Mouse (Mus musculus): Measurements from ENCODE around the gene Ogfod2. TPM values are rescaled to one million over a fixed set of nuclear protein-coding genes. Genes with fewer than 3 reads are reported as not detected.

Gene Ogfod2
- total RNA-seq, 2 experiments from 2014 or later: 35.4 to 39.1 TPM

- TF ChIP-seq CTCF (IDR thresholded peaks at IDR 0.05): no peak
- DNase-seq (ENCODE audit: extremely low spot score in 1 of 2, low spot score in 2 of 2): no peak
- intact Hi-C loops (cut with DNase I): no loop called here
- Histone ChIP-seq H3K4me3 (no peak overlapping the region), H3K27ac (no peak overlapping the region)
These were observed 29.0 kb upstream of the Ogfod2 start for GRCm38 (mm10) chr5:124082941-124083688.

DNA sequence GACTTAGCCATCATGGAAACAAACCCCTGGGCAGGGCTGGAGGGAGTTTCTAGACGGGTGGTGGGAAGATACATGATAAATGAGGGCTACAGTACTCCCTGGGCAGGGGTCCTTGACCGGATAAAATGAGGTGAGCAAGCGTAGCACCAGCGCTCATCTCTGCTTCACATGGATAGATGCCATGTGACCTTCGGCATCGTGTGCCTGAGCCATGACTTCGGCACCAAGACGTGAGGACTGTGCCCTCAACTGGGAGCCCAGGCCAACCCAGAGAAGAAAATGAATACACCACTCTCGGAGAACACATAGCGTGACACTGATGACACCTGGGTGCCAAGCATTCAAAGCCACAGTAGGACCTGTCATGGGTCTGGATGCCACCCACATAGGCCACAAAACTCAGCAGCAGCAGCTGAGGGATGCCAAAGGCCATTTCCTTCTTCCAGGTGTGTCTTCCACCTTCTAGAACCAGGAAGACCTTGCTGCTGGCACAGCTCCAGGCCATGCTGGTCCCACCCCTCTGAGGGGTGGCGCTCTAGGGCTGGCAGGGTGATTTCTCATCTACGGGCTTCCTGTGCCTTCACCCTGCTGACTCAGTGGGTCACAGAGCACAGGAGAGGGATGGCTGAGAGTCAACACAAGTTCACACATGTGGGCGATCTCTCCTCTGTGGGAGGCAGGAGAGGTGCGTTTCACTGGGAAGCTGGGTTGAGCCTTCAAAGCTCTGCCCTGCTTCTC lies 28.1 kb upstream of the Ogfod2 start:
- DNase-seq (ENCODE audit: extremely low spot score in 1 of 2, low spot score in 2 of 2): no peak
- Histone ChIP-seq H3K4me3 (no peak overlapping the region), H3K27ac (peak overlapping the region; percentile 57)
- TF ChIP-seq CTCF (IDR thresholded peaks at IDR 0.05): no peak
- intact Hi-C loops (cut with DNase I): loop anchor here (2.0 kb wide), 1 partner anchor 135 kb away; no protein-coding TSS in a partner anchor

- no peak overlapping the region for H3K4me3 ChIP-seq
- peak; percentile 82 to 85 for DNase-seq (ENCODE audit: extremely low spot score in 1 of 2, low spot score in 2 of 2)
- H3K27ac ChIP-seq: peak overlapping the region; percentile 58
- peak; percentile 96 for TF ChIP-seq CTCF (IDR thresholded peaks at IDR 0.05)
- intact Hi-C loops (cut with DNase I): loop anchor here (1.0 to 2.0 kb wide), 2 partner anchors 84 to 136 kb away; no protein-coding TSS in a partner anchor
These were observed 27.4 kb upstream of the Ogfod2 start for GRCm38 (mm10) chr5:124084588-124085173.

GRCm38 (mm10) chr5:124085513-124085912 lies 26.6 kb upstream of the Ogfod2 start:
- TF ChIP-seq CTCF (IDR thresholded peaks at IDR 0.05): no peak
- no peak overlapping the region for H3K4me3 ChIP-seq
- H3K27ac ChIP-seq: peak overlapping the region; percentile 58
- no peak for DNase-seq (ENCODE audit: extremely low spot score in 1 of 2, low spot score in 2 of 2)
- intact Hi-C loops (cut with DNase I): loop anchor here (1.0 to 2.0 kb wide), 2 partner anchors 85 to 137 kb away; no protein-coding TSS in a partner anchor

- H3K4me3 ChIP-seq: no peak overlapping the region
- TF ChIP-seq CTCF (IDR thresholded peaks at IDR 0.05): no peak
- peak overlapping the region; percentile 26; the same call in 1 of the 2 replicates for H3K27ac ChIP-seq
- intact Hi-C loops (cut with DNase I): no loop called here
- DNase-seq (ENCODE audit: extremely low spot score in 1 of 2, low spot score in 2 of 2): no peak
These were observed 25.2 kb upstream of the Ogfod2 start for GRCm38 (mm10) chr5:124086876-124087275.

- TF ChIP-seq CTCF (IDR thresholded peaks at IDR 0.05): no peak
- H3K4me3 ChIP-seq: no peak overlapping the region
- intact Hi-C loops (cut with DNase I): no loop called here
- no peak for DNase-seq (ENCODE audit: extremely low spot score in 1 of 2, low spot score in 2 of 2)
- no peak overlapping the region for H3K27ac ChIP-seq
These were observed 22.2 kb upstream of the Ogfod2 start for GRCm38 (mm10) chr5:124089868-124090267.

DNA sequence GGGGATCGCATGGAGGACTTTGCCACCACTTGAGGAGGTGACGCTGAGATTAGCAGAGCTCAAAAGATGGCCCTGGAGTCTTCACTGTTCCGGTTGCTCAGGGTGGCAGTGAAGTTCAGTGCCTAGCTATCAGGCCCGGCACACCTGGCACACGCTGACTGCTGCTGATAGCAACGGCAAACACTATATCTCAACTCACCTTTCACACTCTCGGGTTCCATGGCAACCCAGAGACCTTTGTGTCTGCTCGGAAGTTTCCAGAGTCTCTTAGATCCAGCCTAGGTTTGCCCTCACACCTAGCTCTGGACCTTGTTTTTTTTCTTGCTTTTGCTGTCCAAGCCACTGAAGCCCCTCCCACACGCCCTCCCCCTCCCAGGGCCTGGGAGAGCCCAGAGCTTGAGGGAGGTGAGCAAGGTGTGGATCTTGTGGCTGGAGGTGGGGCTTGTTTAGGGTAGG lies 20.1 kb upstream of the Ogfod2 start:
- DNase-seq (ENCODE audit: extremely low spot score in 1 of 2, low spot score in 2 of 2): no peak
- TF ChIP-seq CTCF (IDR thresholded peaks at IDR 0.05): no peak
- intact Hi-C loops (cut with DNase I): no loop called here
- Histone ChIP-seq H3K4me3 (no peak overlapping the region), H3K27ac (no peak overlapping the region)

GRCm38 (mm10) chr5:124093120-124093794 lies 18.8 kb upstream of the Ogfod2 start:
- Histone ChIP-seq H3K4me3 (peak overlapping the region; percentile 57), H3K27ac (peak overlapping the region; percentile 88)
- peak; percentile 69 to 87 for DNase-seq (ENCODE audit: extremely low spot score in 1 of 2, low spot score in 2 of 2)
- intact Hi-C loops (cut with DNase I): no loop called here
- no peak for TF ChIP-seq CTCF (IDR thresholded peaks at IDR 0.05)

GRCm38 (mm10) chr5:124093852-124094604 lies 18.1 kb upstream of the Ogfod2 start:
- no peak for TF ChIP-seq CTCF (IDR thresholded peaks at IDR 0.05)
- no peak for DNase-seq (ENCODE audit: extremely low spot score in 1 of 2, low spot score in 2 of 2)
- intact Hi-C loops (cut with DNase I): no loop called here
- peak overlapping the region; percentile 57 for H3K4me3 ChIP-seq
- H3K27ac ChIP-seq: peak overlapping the region; percentile 88

DNA sequence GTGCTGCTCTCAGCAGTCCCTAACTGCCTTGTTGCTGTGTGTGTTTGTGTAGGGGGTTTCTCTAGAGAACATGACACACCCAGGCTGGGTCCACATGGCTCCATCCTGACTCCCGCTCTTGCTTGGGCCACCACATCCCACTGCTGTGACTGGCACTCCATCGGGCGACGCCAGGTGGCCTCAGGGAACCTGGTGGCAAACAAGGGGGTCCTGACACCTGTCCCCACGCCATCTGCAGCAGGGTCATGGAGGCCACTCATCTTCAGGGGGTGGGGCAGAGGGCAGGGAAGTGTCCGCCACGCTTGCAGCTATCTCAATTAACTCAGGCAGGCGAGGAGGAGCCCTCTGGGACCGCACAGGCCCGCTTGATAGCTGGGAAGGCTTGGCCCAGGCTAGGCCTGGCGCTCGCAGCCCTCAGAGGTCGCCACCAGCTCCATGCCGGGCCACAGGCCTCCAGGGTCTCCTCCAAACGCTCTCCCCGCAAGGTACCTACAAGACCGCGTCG lies 17.0 kb upstream of the Ogfod2 start:
- Histone ChIP-seq H3K27ac (peak overlapping the region; percentile 95), H3K4me3 (peak overlapping the region; percentile 57)
- intact Hi-C loops (cut with DNase I): no loop called here
- DNase-seq (ENCODE audit: extremely low spot score in 1 of 2, low spot score in 2 of 2): peak in 1 of 2 experiments; percentile 41
- TF ChIP-seq CTCF (IDR thresholded peaks at IDR 0.05): no peak; the same call in 1 of the 2 replicates

Measured in left cerebral cortex, adult 2 months (tissue).